Mouse (Mus musculus): ENCODE data around the gene Fbxo36. TPM values are rescaled to one million over a fixed set of nuclear protein-coding genes. Genes with fewer than 3 reads are reported as not detected.

Gene Fbxo36
- polyA plus RNA-seq (2015; fragmentation: Nextera tagmentation; extraction: Ambion mirVana) = 6.9 and 10.0 TPM in 2 replicates

- Histone ChIP-seq H3K4me3 (ENCODE audit: low read length) (peak within 1 kb of the TSS; percentile 100), H3K27ac (ENCODE audit: low read length) (peak within 1 kb of the TSS; percentile 99), H3K9ac (ENCODE audit: low read length) (peak within 1 kb of the TSS; percentile 100), H3K4me2 (ENCODE audit: low read depth, low read length) (peak within 1 kb of the TSS; percentile 88), H3K4me1 (ENCODE audit: control insufficient read depth, insufficient read depth, low read length) (peaks cover 19% of the 10 kb centered on the region), H3K27me3 (ENCODE audit: control insufficient read depth, insufficient read depth, low read length) (no peaks in the 10 kb centered on the region), H3K9me3 (replicated peaks; ENCODE audit: control insufficient read depth, low read length) (no peaks in the 10 kb centered on the region), H3K36me3 (ENCODE audit: control insufficient read depth, insufficient read depth) (no peaks in the 10 kb centered on the region; the same call in 1 of the 2 replicates)
- WGBS = under 1% methylated on average over 49 of the region's 54 CpGs
- peak; percentile 86 for ATAC-seq (replicated peaks; ENCODE audit: extremely low read depth, insufficient read depth, low FRiP score)
Measured at GRCm38 (mm10) chr1:84839309-84840017, at the start of gene Fbxo36. Gene Fbxo36 (plus strand): TSS chr1:84839841.

DNA sequence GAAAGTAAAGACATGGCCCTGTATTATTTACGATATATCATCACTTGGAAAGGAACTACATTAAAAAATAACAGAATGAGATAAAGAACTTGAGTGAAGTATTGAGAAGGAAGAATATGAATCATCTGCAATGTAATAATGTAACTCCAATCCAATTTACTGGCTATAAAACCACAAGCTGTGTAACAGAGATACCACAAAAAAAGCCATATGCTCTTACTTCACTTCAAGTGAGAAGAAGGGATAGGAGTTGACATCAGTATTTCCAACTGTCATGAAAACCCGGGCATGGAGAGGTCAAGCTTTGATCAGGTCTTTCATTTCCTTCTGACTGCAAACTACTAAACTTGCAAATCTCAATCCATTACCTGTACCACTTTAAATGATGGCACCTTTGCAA, 48.2 kb upstream of the Fbxo36 start:
- peaks cover 29% of the 10 kb centered on the region for H3K36me3 ChIP-seq (ENCODE audit: control insufficient read depth, insufficient read depth)
- H3K27me3 ChIP-seq (ENCODE audit: control insufficient read depth, insufficient read depth, low read length) = no peaks in the 10 kb centered on the region
- H3K9ac ChIP-seq (ENCODE audit: low read length) = no peak overlapping the region
- no peaks in the 10 kb centered on the region for H3K4me1 ChIP-seq (ENCODE audit: control insufficient read depth, insufficient read depth, low read length)
- 92% methylated on average over 2 of the region's 2 CpGs for WGBS
- no peak for ATAC-seq (replicated peaks; ENCODE audit: extremely low read depth, insufficient read depth, low FRiP score)
- no peak overlapping the region for H3K27ac ChIP-seq (ENCODE audit: low read length)
- H3K4me2 ChIP-seq (ENCODE audit: low read depth, low read length) = no peak overlapping the region
- no peak overlapping the region for H3K4me3 ChIP-seq (ENCODE audit: low read length)
- no peaks in the 10 kb centered on the region for H3K9me3 ChIP-seq (replicated peaks; ENCODE audit: control insufficient read depth, low read length)

DNA sequence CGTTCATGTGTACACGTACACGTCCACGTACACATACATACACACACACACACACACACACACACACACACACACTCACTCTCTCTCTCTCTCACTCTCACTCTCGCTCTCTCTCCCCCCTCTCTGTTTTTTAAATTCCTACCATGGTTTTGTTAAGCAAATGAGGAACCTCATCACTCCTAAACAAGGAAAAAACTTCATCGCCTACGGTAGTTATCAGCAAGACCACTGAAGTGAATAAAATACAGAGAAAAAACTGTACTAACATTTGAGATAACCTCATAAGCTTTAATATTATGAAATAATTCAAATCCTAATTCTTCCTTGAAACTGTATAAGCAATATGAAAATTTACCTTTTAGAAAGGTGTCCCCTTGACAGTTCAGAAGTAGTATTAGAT, 44.3 kb upstream of the Fbxo36 start:
- Histone ChIP-seq H3K27me3 (ENCODE audit: control insufficient read depth, insufficient read depth, low read length) (no peaks in the 10 kb centered on the region), H3K4me1 (ENCODE audit: control insufficient read depth, insufficient read depth, low read length) (peaks cover 2% of the 10 kb centered on the region; the same call in 1 of the 2 replicates), H3K27ac (ENCODE audit: low read length) (no peak overlapping the region), H3K9ac (ENCODE audit: low read length) (no peak overlapping the region), H3K4me2 (ENCODE audit: low read depth, low read length) (no peak overlapping the region), H3K9me3 (replicated peaks; ENCODE audit: control insufficient read depth, low read length) (no peaks in the 10 kb centered on the region), H3K4me3 (ENCODE audit: low read length) (no peak overlapping the region), H3K36me3 (ENCODE audit: control insufficient read depth, insufficient read depth) (peaks cover 25% of the 10 kb centered on the region)
- no peak for ATAC-seq (replicated peaks; ENCODE audit: extremely low read depth, insufficient read depth, low FRiP score)
- 91% methylated on average over 7 of the region's 7 CpGs for WGBS

- Histone ChIP-seq H3K9me3 (replicated peaks; ENCODE audit: control insufficient read depth, low read length) (no peaks in the 10 kb centered on the region), H3K27me3 (ENCODE audit: control insufficient read depth, insufficient read depth, low read length) (no peaks in the 10 kb centered on the region), H3K9ac (ENCODE audit: low read length) (no peak overlapping the region), H3K4me2 (ENCODE audit: low read depth, low read length) (no peak overlapping the region), H3K27ac (ENCODE audit: low read length) (no peak overlapping the region), H3K4me3 (ENCODE audit: low read length) (no peak overlapping the region), H3K4me1 (ENCODE audit: control insufficient read depth, insufficient read depth, low read length) (peaks cover 2% of the 10 kb centered on the region; the same call in 1 of the 2 replicates), H3K36me3 (ENCODE audit: control insufficient read depth, insufficient read depth) (no peaks in the 10 kb centered on the region; the same call in 1 of the 2 replicates)
- no peak for ATAC-seq (replicated peaks; ENCODE audit: extremely low read depth, insufficient read depth, low FRiP score)
Measured at GRCm38 (mm10) chr1:84799166-84799565, 40.5 kb upstream of the Fbxo36 start.

GRCm38 (mm10) chr1:84803788-84804187, 35.9 kb upstream of the Fbxo36 start:
- Histone ChIP-seq H3K9me3 (replicated peaks; ENCODE audit: control insufficient read depth, low read length) (no peaks in the 10 kb centered on the region), H3K27me3 (ENCODE audit: control insufficient read depth, insufficient read depth, low read length) (no peaks in the 10 kb centered on the region), H3K9ac (ENCODE audit: low read length) (no peak overlapping the region), H3K4me2 (ENCODE audit: low read depth, low read length) (no peak overlapping the region), H3K4me3 (ENCODE audit: low read length) (no peak overlapping the region), H3K36me3 (ENCODE audit: control insufficient read depth, insufficient read depth) (no peaks in the 10 kb centered on the region), H3K4me1 (ENCODE audit: control insufficient read depth, insufficient read depth, low read length) (peaks cover 2% of the 10 kb centered on the region; the same call in 1 of the 2 replicates), H3K27ac (ENCODE audit: low read length) (no peak overlapping the region)
- no peak for ATAC-seq (replicated peaks; ENCODE audit: extremely low read depth, insufficient read depth, low FRiP score)
- 92% methylated on average over 1 of the region's 1 CpGs for WGBS

- H3K4me3 ChIP-seq (ENCODE audit: low read length) = no peak overlapping the region
- no peaks in the 10 kb centered on the region for H3K4me1 ChIP-seq (ENCODE audit: control insufficient read depth, insufficient read depth, low read length)
- H3K9me3 ChIP-seq (replicated peaks; ENCODE audit: control insufficient read depth, low read length) = no peaks in the 10 kb centered on the region
- no peak overlapping the region for H3K4me2 ChIP-seq (ENCODE audit: low read depth, low read length)
- H3K27ac ChIP-seq (ENCODE audit: low read length) = no peak overlapping the region
- H3K36me3 ChIP-seq (ENCODE audit: control insufficient read depth, insufficient read depth) = peaks cover 15% of the 10 kb centered on the region; the same call in 1 of the 2 replicates
- H3K9ac ChIP-seq (ENCODE audit: low read length) = no peak overlapping the region
- no peaks in the 10 kb centered on the region for H3K27me3 ChIP-seq (ENCODE audit: control insufficient read depth, insufficient read depth, low read length)
- ATAC-seq (replicated peaks; ENCODE audit: extremely low read depth, insufficient read depth, low FRiP score) = no peak
- 68% methylated on average over 1 of the region's 1 CpGs for WGBS
Measured at GRCm38 (mm10) chr1:84817596-84817995, 22.0 kb upstream of the Fbxo36 start.

DNA sequence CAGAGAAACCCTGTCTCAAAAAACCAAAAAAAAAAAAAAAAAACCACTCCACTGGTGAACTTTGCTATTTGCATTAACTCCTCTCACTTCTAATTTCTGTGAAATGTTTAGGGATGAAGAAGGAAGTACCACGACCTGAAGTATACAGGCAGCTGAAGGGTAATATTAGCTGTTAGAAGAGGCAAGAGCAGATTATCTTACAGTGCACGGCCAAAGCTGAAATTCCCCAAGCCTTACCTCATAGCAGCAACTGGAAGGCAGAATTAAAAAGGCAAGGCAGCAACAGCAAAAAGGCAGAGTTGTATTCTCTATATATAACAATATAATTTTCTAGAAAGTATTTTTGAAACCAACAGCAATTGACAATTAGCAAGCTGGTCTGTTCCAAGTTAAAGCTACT, 14.6 kb upstream of the Fbxo36 start:
- peaks cover 8% of the 10 kb centered on the region; the same call in 1 of the 2 replicates for H3K4me1 ChIP-seq (ENCODE audit: control insufficient read depth, insufficient read depth, low read length)
- 22% methylated on average over 2 of the region's 2 CpGs for WGBS
- H3K36me3 ChIP-seq (ENCODE audit: control insufficient read depth, insufficient read depth) = no peaks in the 10 kb centered on the region; the same call in 1 of the 2 replicates
- no peak overlapping the region for H3K4me2 ChIP-seq (ENCODE audit: low read depth, low read length)
- no peaks in the 10 kb centered on the region for H3K27me3 ChIP-seq (ENCODE audit: control insufficient read depth, insufficient read depth, low read length)
- peak; percentile 75; the same call in 1 of the 2 replicates for ATAC-seq (replicated peaks; ENCODE audit: extremely low read depth, insufficient read depth, low FRiP score)
- no peak overlapping the region for H3K4me3 ChIP-seq (ENCODE audit: low read length)
- peak overlapping the region; percentile 39 for H3K27ac ChIP-seq (ENCODE audit: low read length)
- H3K9ac ChIP-seq (ENCODE audit: low read length) = no peak overlapping the region
- no peaks in the 10 kb centered on the region for H3K9me3 ChIP-seq (replicated peaks; ENCODE audit: control insufficient read depth, low read length)

DNA sequence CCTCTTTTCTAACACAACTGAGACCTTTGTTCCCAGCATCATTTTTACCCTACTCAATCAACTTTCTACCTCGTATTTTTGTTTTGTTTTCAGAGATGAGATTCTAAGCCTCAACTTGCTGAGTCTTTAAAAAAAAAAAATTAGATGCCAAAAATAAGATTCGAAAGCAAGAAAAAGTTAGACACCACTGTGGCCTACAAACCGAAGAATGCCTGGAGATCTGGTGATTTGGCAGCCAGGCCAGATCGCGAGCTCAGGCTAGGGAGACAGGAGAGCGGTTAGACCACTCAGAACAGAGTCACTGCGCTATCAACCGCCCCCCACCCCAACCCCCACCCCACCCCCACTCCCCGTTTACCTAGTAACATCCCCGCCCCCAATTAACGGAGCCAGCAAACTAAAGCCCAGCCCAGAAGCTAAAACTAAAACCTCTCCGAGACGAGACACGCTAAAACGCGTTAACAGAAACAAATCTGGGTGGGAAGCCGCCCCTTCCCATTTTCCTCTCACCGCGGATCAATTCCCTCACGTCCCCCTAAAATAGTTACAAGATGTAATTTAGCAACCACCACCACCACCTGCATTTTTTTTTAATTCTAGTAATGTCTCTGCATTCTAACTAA, 2.0 kb upstream of the Fbxo36 start:
- WGBS = 5% methylated on average over 20 of the region's 20 CpGs

GRCm38 (mm10) chr1:84838156-84838555, 1.5 kb upstream of the Fbxo36 start:
- WGBS = under 1% methylated on average over 22 of the region's 22 CpGs

More for the DNA sequence above, 2.0 kb upstream of the Fbxo36 start:
- Histone ChIP-seq H3K9me3 (replicated peaks; ENCODE audit: control insufficient read depth, low read length) (no peaks in the 10 kb centered on the region), H3K27ac (ENCODE audit: low read length) (peak overlapping the region; percentile 99), H3K4me2 (ENCODE audit: low read depth, low read length) (peak overlapping the region; percentile 81), H3K4me1 (ENCODE audit: control insufficient read depth, insufficient read depth, low read length) (peaks cover 19% of the 10 kb centered on the region), H3K4me3 (ENCODE audit: low read length) (peak overlapping the region; percentile 100), H3K9ac (ENCODE audit: low read length) (peak overlapping the region; percentile 100), H3K36me3 (ENCODE audit: control insufficient read depth, insufficient read depth) (peaks cover 5% of the 10 kb centered on the region; the same call in 1 of the 2 replicates), H3K27me3 (ENCODE audit: control insufficient read depth, insufficient read depth, low read length) (no peaks in the 10 kb centered on the region)
- ATAC-seq (replicated peaks; ENCODE audit: extremely low read depth, insufficient read depth, low FRiP score) = no peak

More at GRCm38 (mm10) chr1:84838156-84838555, 1.5 kb upstream of the Fbxo36 start:
- Histone ChIP-seq H3K4me1 (ENCODE audit: control insufficient read depth, insufficient read depth, low read length) (peaks cover 19% of the 10 kb centered on the region), H3K9ac (ENCODE audit: low read length) (peak overlapping the region; percentile 100), H3K27ac (ENCODE audit: low read length) (peak overlapping the region; percentile 99), H3K36me3 (ENCODE audit: control insufficient read depth, insufficient read depth) (peaks cover 2% of the 10 kb centered on the region; the same call in 1 of the 2 replicates), H3K4me2 (ENCODE audit: low read depth, low read length) (peak overlapping the region; percentile 81), H3K4me3 (ENCODE audit: low read length) (peak overlapping the region; percentile 100), H3K9me3 (replicated peaks; ENCODE audit: control insufficient read depth, low read length) (no peaks in the 10 kb centered on the region), H3K27me3 (ENCODE audit: control insufficient read depth, insufficient read depth, low read length) (no peaks in the 10 kb centered on the region)
- no peak for ATAC-seq (replicated peaks; ENCODE audit: extremely low read depth, insufficient read depth, low FRiP score)
